Mouse (Mus musculus) heart, adult 2 months (tissue): Measurements from ENCODE around the gene Gm10518. TPM values are rescaled to one million over a fixed set of nuclear protein-coding genes. Genes with fewer than 3 reads are reported as not detected.
"Not testable (repeated sequence)": the region's sequence is repeated elsewhere in the genome, so short reads cannot be mapped to it uniquely, and the experiment has no call there.

Experiments used
- DNase-seq, 2 experiments: peaks; one replicate each; pipeline ENCODE4 v3.0.0; 2021
- H3K27ac ChIP-seq: fragments of 200-600 bp; 2 replicates; pipeline ENCODE4 v1.8.1; 2022
- H3K27me3 ChIP-seq: fragments of 200-500 bp; 2 replicates; pipeline ENCODE4 v1.6.1; 2012; ENCODE audit warnings: mild to moderate bottlenecking, low read length, inconsistent platforms, mixed read lengths; ENCODE audit not compliant: control insufficient read depth, insufficient read depth
- H3K36me3 ChIP-seq: fragments of 200-500 bp; 2 replicates; pipeline ENCODE4 v1.6.1; 2012; ENCODE audit warnings: low read length, inconsistent platforms; ENCODE audit not compliant: control insufficient read depth, insufficient read depth
- H3K4me1 ChIP-seq: fragments of 200-500 bp; 2 replicates; pipeline ENCODE4 v1.6.1; 2011; ENCODE audit warnings: low read length; ENCODE audit not compliant: control insufficient read depth, insufficient read depth
- H3K4me3 ChIP-seq: fragments of 200-600 bp; 2 replicates; pipeline ENCODE4 v1.8.1; 2022
- H3K79me2 ChIP-seq: fragments of 200-500 bp; replicated peaks from 2 replicates; pipeline ENCODE4 v1.6.1; 2012; ENCODE audit warnings: mild to moderate bottlenecking, inconsistent platforms, low read length, moderate library complexity, mixed read lengths; ENCODE audit not compliant: control insufficient read depth, insufficient read depth
- H3K9ac ChIP-seq: fragments of 200-500 bp; 2 replicates; pipeline ENCODE4 v1.6.1; 2012; ENCODE audit warnings: low read depth, mild to moderate bottlenecking, control low read depth, inconsistent platforms, low read length, mixed read lengths
- CTCF ChIP-seq: fragments of 200-600 bp; IDR thresholded peaks from 2 replicates; pipeline ENCODE4 v1.8.1; 2022; ENCODE audit warnings: antibody characterized with exemption, mild to moderate bottlenecking, moderate library complexity
- EP300 ChIP-seq: fragments of 200-500 bp; IDR thresholded peaks from 2 replicates; pipeline ENCODE4 v1.6.1; 2011; ENCODE audit warnings: low read depth, low read length, control low read depth; ENCODE audit not compliant: insufficient read depth
- POLR2A ChIP-seq: fragments of 200-500 bp; IDR thresholded peaks from 2 replicates; pipeline ENCODE4 v1.6.1; 2011; ENCODE audit warnings: mild to moderate bottlenecking, low read depth, low read length, control low read depth; ENCODE audit not compliant: insufficient read depth
- WGBS: fragments of 180-500 bp; shearing (Covaris S2); methylation state at CpG from one replicate; pipeline ENCODE4 v1.1.7; 2018; 5-methylcytosine and 5-hydroxymethylcytosine counted together
- intact Hi-C: fragments of 180-260 bp; cut with DNase I; formaldehyde crosslinking; loops from one replicate; pipeline ENCODE4 v1.15.1; 2025
- polyA plus RNA-seq: library from polyadenylated mRNA; depleted of rRNA; stranded (reverse); fragments of >200 nt; gene quantifications from 2 replicates; pipeline ENCODE4 v1.2.3, GENCODE M21; 2012
- total RNA-seq, 2 experiments: library from RNA; stranded (reverse); gene quantifications; 2 replicates each; pipeline ENCODE4 v1.2.3; 2021

The Gm10518 gene
- total and polyA plus RNA-seq, 3 experiments: not detected

GRCm38 (mm10) chr1:179807468-179807867 is 4.3 kb downstream of the Gm10518 start:
- Histone ChIP-seq H3K4me1 (no peaks in the 10 kb centered on the region), H3K27me3 (no peaks in the 10 kb centered on the region), H3K36me3 (peaks cover 4% of the 10 kb centered on the region; the same call in 1 of the 2 replicates), H3K4me3 (no peak overlapping the region), H3K27ac (no peak overlapping the region), H3K79me2 (no peaks in the 10 kb centered on the region), H3K9ac (no peak overlapping the region)
- 77% methylated on average over 4 of the region's 4 CpGs for WGBS
- TF ChIP-seq EP300 (no peak), CTCF (no peak)
- intact Hi-C loops: no loop called here
- no peak for DNase-seq

GRCm38 (mm10) chr1:179808300-179808699 is 5.1 kb downstream of the Gm10518 start:
- Histone ChIP-seq H3K9ac (no peak overlapping the region), H3K36me3 (peaks cover 4% of the 10 kb centered on the region; the same call in 1 of the 2 replicates), H3K4me3 (no peak overlapping the region), H3K4me1 (no peaks in the 10 kb centered on the region), H3K27ac (no peak overlapping the region), H3K79me2 (no peaks in the 10 kb centered on the region), H3K27me3 (no peaks in the 10 kb centered on the region)
- DNase-seq: no peak
- TF ChIP-seq CTCF (no peak), EP300 (no peak), POLR2A (no peak)
- WGBS: 51% methylated on average over 3 of the region's 3 CpGs
- intact Hi-C loops: no loop called here

GRCm38 (mm10) chr1:179813385-179813784 is 10.2 kb downstream of the Gm10518 start:
- no peak overlapping the region for H3K9ac ChIP-seq
- no peaks in the 10 kb centered on the region for H3K4me1 ChIP-seq
- H3K36me3 ChIP-seq: no peaks in the 10 kb centered on the region
- WGBS: 32% methylated on average over 2 of the region's 2 CpGs
- no peak overlapping the region for H3K27ac ChIP-seq
- no peak for TF ChIP-seq EP300
- TF ChIP-seq POLR2A: no peak
- no peak for TF ChIP-seq CTCF
- H3K79me2 ChIP-seq: no peaks in the 10 kb centered on the region
- no peak for DNase-seq
- H3K27me3 ChIP-seq: no peaks in the 10 kb centered on the region
- no peak overlapping the region for H3K4me3 ChIP-seq
- intact Hi-C loops: no loop called here

GRCm38 (mm10) chr1:179814616-179815015 is 11.4 kb downstream of the Gm10518 start:
- Histone ChIP-seq H3K27me3 (no peaks in the 10 kb centered on the region), H3K4me3 (no peak overlapping the region), H3K9ac (no peak overlapping the region), H3K79me2 (no peaks in the 10 kb centered on the region), H3K36me3 (no peaks in the 10 kb centered on the region), H3K4me1 (no peaks in the 10 kb centered on the region), H3K27ac (no peak overlapping the region)
- intact Hi-C loops: no loop called here
- WGBS: 86% methylated on average over 2 of the region's 2 CpGs
- TF ChIP-seq EP300 (no peak), POLR2A (no peak), CTCF (no peak)
- no peak for DNase-seq

GRCm38 (mm10) chr1:179818490-179819278 is 15.5 kb downstream of the Gm10518 start:
- H3K79me2 ChIP-seq, DNase-seq, H3K9ac ChIP-seq, H3K27me3 ChIP-seq, intact Hi-C loops, H3K4me1 ChIP-seq, H3K4me3 ChIP-seq, H3K27ac ChIP-seq, H3K36me3 ChIP-seq: not testable (repeated sequence)
- 75% methylated on average over 11 of the region's 11 CpGs for WGBS

- DNase-seq: no peak
- TF ChIP-seq CTCF: no peak
- TF ChIP-seq EP300: no peak
- TF ChIP-seq POLR2A: no peak
- peaks cover 2% of the 10 kb centered on the region for H3K4me1 ChIP-seq
- WGBS: 64% methylated on average over 5 of the region's 5 CpGs
- H3K4me3 ChIP-seq: no peak overlapping the region
- no peaks in the 10 kb centered on the region for H3K79me2 ChIP-seq
- no peaks in the 10 kb centered on the region for H3K36me3 ChIP-seq
- H3K27me3 ChIP-seq: no peaks in the 10 kb centered on the region
- H3K9ac ChIP-seq: no peak overlapping the region
- H3K27ac ChIP-seq: no peak overlapping the region
- intact Hi-C loops: no loop called here
Measured at GRCm38 (mm10) chr1:179824549-179824948, 21.4 kb downstream of the Gm10518 start.
